In genomic region chr8:111648834-111649233, GRCm38 (mm10) we compare ENCODE assay signal across 18 mouse cellular contexts. TPM values are rescaled to one million over a fixed set of nuclear protein-coding genes. Genes with fewer than 3 reads are reported as not detected.
"Had no signal": no experiment of that assay in that cellular context is flagged by ENCODE, and none has a peak within 500 bp of the region (broad histone marks: within the 10 kb centered on the region; RNA-seq: fewer than 3 reads in every experiment).

No protein-coding gene starts in this region.

- H3K9ac ChIP-seq: liver, embryonic 15.5 days; neural tube, embryonic 12.5 days had no signal

- ATAC-seq: lung, postnatal 0 days had no signal

- H3K27me3 ChIP-seq: liver, embryonic 15.5 days; neural tube, embryonic 12.5 days had no signal

- H3K27ac ChIP-seq: liver, embryonic 15.5 days; neural tube, embryonic 12.5 days; stomach, postnatal 0 days had no signal

- H3K4me3 ChIP-seq: liver, embryonic 15.5 days; neural tube, embryonic 12.5 days had no signal

- H3K9me3 ChIP-seq: liver, embryonic 15.5 days; neural tube, embryonic 12.5 days had no signal

- H3K4me2 ChIP-seq: liver, embryonic 11.5 days; liver, embryonic 15.5 days; neural tube, embryonic 12.5 days had no signal

- DNase-seq: kidney, postnatal 36 days; layer of hippocampus, adult 9-11 months; layer of hippocampus, postnatal 36 days; lung, adult 2 months; lung, postnatal 36 days; midbrain, embryonic 14.5 days; thymus, postnatal 4 days had no signal

- H3K36me3 ChIP-seq: liver, embryonic 15.5 days; neural tube, embryonic 12.5 days had no signal

RNA-seq across cellular contexts. Expression of gene Ldhd, which starts 18.7 kb away (rescaled TPM):
- total RNA-seq: monocyte, adult 5-6 weeks; neutrophil, adult 5-6 weeks had no signal

RNA-seq across cellular contexts. Expression of gene Ctrb1, which starts 42.0 kb away (rescaled TPM):
- total RNA-seq: layer of hippocampus, adult 18-20 months; layer of hippocampus, postnatal 36 days; left cerebral cortex, adult 8-10 months; left cerebral cortex, postnatal 25 days; megakaryocyte progenitor cell, adult 5-6 weeks; monocyte, adult 5-6 weeks; neutrophil, adult 5-6 weeks had no signal
- polyA plus RNA-seq: liver, embryonic 11.5 days; lung, postnatal 0 days; midbrain, embryonic 14.5 days; neural tube, embryonic 12.5 days had no signal
